In genomic region chr6:83427968-83428731, GRCm38 (mm10) we compare ENCODE assay signal across 8 mouse cellular contexts. TPM values are rescaled to one million over a fixed set of nuclear protein-coding genes. Genes with fewer than 3 reads are reported as not detected.
A peak's percentile ranks its signal among the peaks of the same experiment; 100 is the strongest.
DNase-seq lines count a peak whose midpoint lies in the region; ATAC-seq and TF ChIP-seq lines count a peak whose summit lies in the region.

No protein-coding gene starts in this region.

- peaks cover 27% of the 10 kb centered on the region for H3K36me3 ChIP-seq in lung, embryonic 15.5 days
- H3K36me3 ChIP-seq in forebrain, postnatal 0 days (ENCODE audit: insufficient read depth): peaks cover 16% of the 10 kb centered on the region; the same call in 1 of the 2 replicates
- no peaks in the 10 kb centered on the region for H3K36me3 ChIP-seq in hindbrain, embryonic 16.5 days (ENCODE audit: control insufficient read depth, insufficient read depth, low read length)

- no peak overlapping the region for H3K9ac ChIP-seq in lung, embryonic 15.5 days
- no peak overlapping the region; the same call in 1 of the 2 replicates for H3K9ac ChIP-seq in forebrain, postnatal 0 days
- H3K9ac ChIP-seq in hindbrain, embryonic 16.5 days (ENCODE audit: low read depth, low read length): no peak overlapping the region

- TF ChIP-seq CTCF in forebrain, postnatal 0 days (IDR thresholded peaks at IDR 0.05; ENCODE audit: low read depth): no peak

- H3K4me3 ChIP-seq in lung, embryonic 15.5 days: no peak overlapping the region
- no peak overlapping the region for H3K4me3 ChIP-seq in forebrain, postnatal 0 days (ENCODE audit: low read depth, low read length)
- no peak overlapping the region for H3K4me3 ChIP-seq in hindbrain, embryonic 16.5 days (ENCODE audit: low read length)

- H3K9me3 ChIP-seq in lung, embryonic 15.5 days: no peaks in the 10 kb centered on the region
- H3K9me3 ChIP-seq in forebrain, postnatal 0 days (ENCODE audit: low read length): no peaks in the 10 kb centered on the region
- no peaks in the 10 kb centered on the region for H3K9me3 ChIP-seq in hindbrain, embryonic 16.5 days (ENCODE audit: control insufficient read depth, low read length)

- intact Hi-C loops in left cerebral cortex, postnatal 36 days (cut with DNase I): no loop called here

- no peak for DNase-seq in lung, postnatal 25 days (ENCODE audit: low spot score)
- peak; percentile 81 for DNase-seq in cerebellum, adult 11 months
- DNase-seq in forebrain, postnatal 0 days: peak; percentile 70
- peak; percentile 53 to 57 for DNase-seq in left cerebral cortex, postnatal 36 days (ENCODE audit: low spot score in 2 of 2)
- peak; percentile 78 to 84 for DNase-seq in right cerebral cortex, postnatal 10 days (ENCODE audit: low spot score in 2 of 2)
- no peak for DNase-seq in spleen, adult 12 weeks (ENCODE audit: low spot score)

- 36% methylated on average over 5 of the region's 5 CpGs for WGBS in lung, embryonic 15.5 days
- 28% methylated on average over 5 of the region's 5 CpGs for WGBS in forebrain, postnatal 0 days
- 30% methylated on average over 5 of the region's 5 CpGs for WGBS in hindbrain, embryonic 16.5 days

- H3K4me1 ChIP-seq in lung, embryonic 15.5 days: peaks cover 38% of the 10 kb centered on the region
- H3K4me1 ChIP-seq in forebrain, postnatal 0 days (ENCODE audit: insufficient read depth): peaks cover 16% of the 10 kb centered on the region
- H3K4me1 ChIP-seq in hindbrain, embryonic 16.5 days (ENCODE audit: control insufficient read depth, insufficient read depth, low read depth, low read length): peaks cover 22% of the 10 kb centered on the region

- H3K27ac ChIP-seq in lung, embryonic 15.5 days: peak overlapping the region; percentile 25
- peak overlapping the region; percentile 66 for H3K27ac ChIP-seq in forebrain, postnatal 0 days (ENCODE audit: low read depth, low read length)
- H3K27ac ChIP-seq in hindbrain, embryonic 16.5 days (ENCODE audit: low read depth, low read length): peak overlapping the region; percentile 67; the same call in 1 of the 2 replicates

- H3K4me2 ChIP-seq in lung, embryonic 15.5 days: no peak overlapping the region
- no peak overlapping the region for H3K4me2 ChIP-seq in forebrain, postnatal 0 days (ENCODE audit: low read depth)
- H3K4me2 ChIP-seq in hindbrain, embryonic 16.5 days (ENCODE audit: low read length): no peak overlapping the region

- H3K27me3 ChIP-seq in lung, embryonic 15.5 days: no peaks in the 10 kb centered on the region
- H3K27me3 ChIP-seq in forebrain, postnatal 0 days (ENCODE audit: insufficient read depth, low read length): no peaks in the 10 kb centered on the region
- H3K27me3 ChIP-seq in hindbrain, embryonic 16.5 days (replicated peaks; ENCODE audit: control insufficient read depth, insufficient read depth, low read length): no peaks in the 10 kb centered on the region

- peak; percentile 47; the same call in 1 of the 2 replicates for ATAC-seq in lung, embryonic 15.5 days (ENCODE audit: borderline replicate concordance, extremely low read depth, low FRiP score, low TSS enrichment)
- ATAC-seq in forebrain, postnatal 0 days: peak; percentile 61
- peak; percentile 53 for ATAC-seq in hindbrain, embryonic 16.5 days

RNA-seq across cellular contexts. Expression of gene Tet3, which starts 30.7 kb away (rescaled TPM):
- 36.1 and 37.1 TPM in 2 replicates for polyA plus RNA-seq in lung, embryonic 15.5 days (2015; fragmentation: Nextera tagmentation; extraction: Ambion mirVana)
- total RNA-seq in forebrain, postnatal 0 days (2014; rRNA removed): 23.2 and 27.7 TPM in 2 replicates
- 38.0 and 49.4 TPM in 2 replicates for polyA plus RNA-seq in forebrain, postnatal 0 days (2015; fragmentation: Nextera tagmentation; extraction: Ambion mirVana)
- 51.4 and 62.2 TPM in 2 replicates for polyA plus RNA-seq in hindbrain, embryonic 16.5 days (2015; fragmentation: Nextera tagmentation; extraction: Ambion mirVana)
- total RNA-seq in left cerebral cortex, postnatal 36 days (2021): 10 to 100 TPM; 63.7 to 77.2 TPM

Comparison
In these comparisons a context has a peak if more than half of its experiments do, and no peak if none do; other contexts are left out.
1. DNase-seq: peak in cerebellum, adult 11 months (single experiment), forebrain, postnatal 0 days (single experiment), left cerebral cortex, postnatal 36 days (2 of 2) and right cerebral cortex, postnatal 10 days (2 of 2); none in lung, postnatal 25 days (single experiment) and spleen, adult 12 weeks (single experiment).
2. Peak in every context shown above with its lines, with median percentiles within 50 percentile points of each other: ATAC-seq and H3K27ac ChIP-seq.